Mouse (Mus musculus): ENCODE data around the gene Xndc1.

Xndc1 gene

DNA sequence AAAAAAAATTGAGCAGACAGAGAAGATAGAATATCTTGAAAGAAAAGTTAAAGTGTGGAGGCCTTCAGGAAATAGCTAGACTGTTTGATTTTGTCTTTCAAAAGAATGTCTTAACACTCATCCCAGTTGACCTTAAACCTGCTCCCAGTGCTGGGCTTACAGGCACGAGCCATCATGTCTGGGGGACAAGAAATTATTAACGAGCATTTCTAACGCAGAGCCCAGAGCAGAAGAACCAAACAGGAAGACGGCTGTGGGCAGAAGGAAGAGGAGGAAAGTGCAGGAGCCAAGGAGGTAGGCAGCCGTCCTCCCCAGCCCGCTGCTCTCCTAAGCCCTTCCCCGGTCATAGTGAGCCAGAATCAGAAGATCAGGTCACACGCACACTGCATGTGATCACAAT lies 15.0 kb downstream of the Xndc1 start:
- in situ Hi-C loops (cut with MboI, MseI): loop anchor here (5.0 kb wide), 3 partner anchors 33 to 418 kb away; partner anchors contain the start of gene Clpb (in 1 of the 2)

DNA sequence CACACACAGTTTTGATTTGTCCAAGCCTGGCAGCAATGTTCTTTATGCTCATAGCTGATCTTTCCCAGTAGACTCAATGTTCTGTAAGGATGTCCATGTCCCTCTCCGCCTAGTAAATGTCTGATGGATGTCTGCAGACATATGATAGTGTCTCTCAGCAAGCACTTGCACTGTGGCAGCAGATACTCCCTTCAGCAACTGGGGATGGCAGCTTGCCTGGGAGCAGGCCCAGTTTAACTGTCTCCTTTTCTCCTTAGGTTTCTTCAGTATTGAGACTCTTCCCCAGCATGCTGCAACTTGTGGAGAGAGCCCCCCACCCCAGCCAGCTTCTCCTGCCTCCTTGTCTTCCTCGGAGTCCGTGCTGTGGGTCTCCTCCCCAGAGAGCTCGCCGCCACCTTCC lies 16.5 kb downstream of the Xndc1 start:
- in situ Hi-C loops (cut with MboI, MseI): loop anchor here (5.0 kb wide), 3 partner anchors 34 to 419 kb away; partner anchors contain the start of gene Clpb (in 1 of the 2)

DNA sequence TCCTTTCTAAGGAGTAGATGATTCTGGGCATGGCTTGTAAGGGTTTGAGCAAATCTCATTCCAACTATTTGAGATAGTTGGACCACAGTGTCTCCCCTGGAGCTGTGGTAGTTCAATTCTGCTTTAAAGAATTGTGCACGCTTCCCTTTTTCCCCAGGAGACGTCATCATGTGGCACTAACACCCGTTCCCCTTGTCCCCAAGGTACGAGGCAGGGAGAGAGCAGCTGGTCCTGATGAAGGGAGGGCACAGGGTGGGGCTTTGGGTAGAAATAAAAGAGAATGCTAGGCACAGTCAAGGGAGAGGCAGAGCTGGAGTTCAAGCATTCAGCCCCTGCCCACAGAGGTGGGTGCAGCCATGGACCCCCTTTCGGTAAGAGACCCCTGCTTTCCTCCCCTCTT lies 17.5 kb downstream of the Xndc1 start, which contains the start of gene Trpc2:
TSS of gene Trpc2 (plus strand) at position 301 of the 400 bp plus-strand sequence.
- in situ Hi-C loops (cut with MboI, MseI): loop anchor here (5.0 kb wide), 3 partner anchors 36 to 421 kb away; partner anchors contain the start of gene Clpb (in 1 of the 2)

- in situ Hi-C loops (cut with MboI, MseI): loop anchor here (5.0 kb wide), 3 partner anchors 37 to 422 kb away; partner anchors contain the start of gene Clpb (in 1 of the 2)
These were observed 18.9 kb downstream of the Xndc1 start for GRCm38 (mm10) chr7:102084041-102084696.

DNA sequence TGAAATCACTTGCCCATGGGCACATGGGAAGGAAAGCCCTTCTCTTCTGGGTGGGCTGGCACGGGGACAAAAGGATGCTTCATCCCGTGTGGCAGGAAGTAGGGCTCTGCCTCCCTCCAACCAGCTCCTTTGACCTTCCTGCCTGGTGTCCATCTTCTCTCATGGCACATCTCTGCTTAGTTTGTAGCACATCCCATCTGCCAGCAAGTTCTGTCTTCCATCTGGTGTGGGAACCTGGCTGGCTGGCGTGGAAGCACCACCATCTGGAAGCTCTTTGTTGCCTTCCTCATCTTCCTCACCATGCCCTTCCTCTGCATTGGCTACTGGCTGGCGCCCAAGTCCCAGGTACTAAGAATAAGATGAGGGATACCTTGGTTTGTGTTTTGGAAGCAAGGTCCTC lies 22.0 kb downstream of the Xndc1 start:
- in situ Hi-C loops (cut with MboI, MseI): no loop called here

- in situ Hi-C loops (cut with MboI, MseI): loop anchor here in 1 of 2 experiments (10.0 kb wide), 1 partner anchor 715 kb away; no protein-coding TSS in a partner anchor
These were observed 34.7 kb downstream of the Xndc1 start for GRCm38 (mm10) chr7:102099760-102100661.

GRCm38 (mm10) chr7:102100868-102101267 lies 35.6 kb downstream of the Xndc1 start:
- in situ Hi-C loops (cut with MboI, MseI): no loop called here

DNA sequence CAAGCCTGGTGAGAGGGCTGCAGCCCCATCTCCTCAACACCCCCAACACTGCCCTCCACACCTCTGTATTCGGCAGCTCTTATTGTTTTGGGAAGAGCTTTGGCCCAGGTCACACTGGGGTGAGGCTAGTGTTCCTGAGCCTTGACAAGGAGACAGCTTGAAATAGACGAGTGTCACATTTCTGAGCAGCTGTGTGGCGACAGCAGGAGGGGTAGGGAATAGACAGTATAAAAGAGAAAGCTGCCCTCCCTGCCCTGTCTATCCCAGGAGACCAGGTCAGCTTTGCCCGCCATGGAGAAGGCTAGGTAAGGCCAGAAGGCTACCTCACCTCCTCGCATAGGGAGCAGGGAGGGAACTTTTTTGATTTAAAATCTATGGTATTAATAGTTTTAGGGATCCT lies 36.2 kb downstream of the Xndc1 start, which contains the start of gene Art1:
TSS of gene Art1 (plus strand) at position 257 of the 400 bp plus-strand sequence.
- in situ Hi-C loops (cut with MboI, MseI): no loop called here

- in situ Hi-C loops (cut with MboI, MseI): no loop called here
These were observed 36.9 kb downstream of the Xndc1 start for GRCm38 (mm10) chr7:102102241-102102640.

- in situ Hi-C loops (cut with MboI, MseI): no loop called here
These were observed 37.4 kb downstream of the Xndc1 start for GRCm38 (mm10) chr7:102102696-102103095.

- in situ Hi-C loops (cut with MboI, MseI): no loop called here
These were observed 38.2 kb downstream of the Xndc1 start for GRCm38 (mm10) chr7:102103555-102103954.

GRCm38 (mm10) chr7:102104126-102104525 lies 38.8 kb downstream of the Xndc1 start:
- in situ Hi-C loops (cut with MboI, MseI): no loop called here

DNA sequence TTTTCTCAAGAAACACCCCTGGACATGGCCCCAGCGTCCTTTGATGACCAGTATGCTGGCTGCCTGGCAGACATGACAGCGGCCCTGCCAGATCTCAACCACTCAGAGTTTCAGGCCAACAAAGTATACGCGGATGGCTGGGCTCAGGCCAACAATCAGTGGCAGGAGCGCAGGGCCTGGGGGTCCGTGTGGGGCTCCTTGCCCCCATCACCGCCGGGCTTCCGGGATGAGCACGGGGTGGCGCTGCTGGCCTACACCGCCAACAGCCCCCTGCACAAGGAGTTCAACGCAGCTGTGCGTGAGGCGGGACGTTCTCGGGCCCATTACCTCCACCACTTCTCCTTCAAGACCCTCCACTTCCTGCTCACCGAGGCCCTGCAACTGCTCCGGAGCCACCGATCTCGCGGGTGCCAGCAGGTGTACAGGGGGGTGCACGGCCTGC lies 41.4 kb downstream of the Xndc1 start:
- in situ Hi-C loops (cut with MboI, MseI): no loop called here

DNA sequence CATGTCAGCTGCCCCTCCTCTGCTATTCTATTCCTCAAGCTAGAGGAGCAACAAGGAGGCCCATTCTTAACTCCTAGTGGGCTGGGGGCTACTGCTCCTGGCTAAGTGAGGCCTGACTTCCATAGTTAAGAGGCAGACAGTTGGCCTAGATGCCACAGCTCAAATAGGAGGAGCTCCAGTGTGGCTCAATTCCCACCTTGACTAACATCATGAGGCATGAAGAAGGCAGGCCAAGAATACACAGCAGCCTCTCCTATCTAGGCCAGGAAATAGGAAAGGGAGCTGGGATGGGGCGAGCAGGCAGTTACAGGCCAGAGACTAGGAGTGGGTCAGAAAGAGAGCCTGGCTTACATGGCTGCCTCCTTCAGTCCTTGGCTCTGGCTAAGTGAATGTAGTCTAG lies 42.9 kb downstream of the Xndc1 start:
- in situ Hi-C loops (cut with MboI, MseI): no loop called here

DNA sequence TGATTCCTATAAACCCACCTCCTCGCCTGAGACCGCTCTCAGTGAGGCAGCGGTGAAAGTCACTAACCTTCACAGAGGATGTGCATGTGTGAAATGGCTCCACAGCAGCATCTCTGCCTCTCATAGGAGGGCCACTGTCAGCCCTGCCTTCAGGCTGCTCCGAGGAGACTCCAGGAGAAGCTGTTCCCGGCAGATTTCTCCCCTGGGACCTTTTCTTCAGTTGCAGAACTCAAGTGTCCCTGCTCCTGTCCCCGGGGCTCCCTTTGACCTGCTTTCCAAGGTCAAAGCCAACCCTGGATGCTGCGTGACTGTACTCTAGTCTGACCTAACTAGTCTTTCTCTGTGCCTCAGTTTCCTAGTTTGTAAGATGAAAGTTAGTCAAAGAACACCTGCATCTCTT lies 43.9 kb downstream of the Xndc1 start, which contains the start of gene Art5:
TSS of gene Art5 (minus strand) at position 319 of the 400 bp plus-strand sequence.
- in situ Hi-C loops (cut with MboI, MseI): no loop called here

DNA sequence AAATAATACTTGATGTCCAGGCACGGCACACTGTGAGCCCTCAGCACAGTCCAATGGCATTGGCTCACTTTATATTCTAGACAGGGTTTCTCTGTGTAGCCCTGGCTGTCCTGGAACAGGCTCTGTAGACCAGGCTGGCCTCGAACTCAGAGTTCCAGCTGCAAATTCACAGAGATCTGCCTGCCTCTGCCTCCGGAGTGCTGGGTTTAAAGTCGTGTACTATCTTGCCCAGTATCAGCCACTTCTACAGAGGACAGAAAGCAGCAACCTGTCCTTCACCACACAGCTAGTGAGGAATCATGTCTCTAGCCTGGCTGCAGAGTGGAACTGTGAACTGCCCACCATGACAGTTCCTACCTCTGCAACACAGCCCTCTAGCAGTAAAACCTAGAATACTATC lies 44.4 kb downstream of the Xndc1 start:
- in situ Hi-C loops (cut with MboI, MseI): no loop called here

DNA sequence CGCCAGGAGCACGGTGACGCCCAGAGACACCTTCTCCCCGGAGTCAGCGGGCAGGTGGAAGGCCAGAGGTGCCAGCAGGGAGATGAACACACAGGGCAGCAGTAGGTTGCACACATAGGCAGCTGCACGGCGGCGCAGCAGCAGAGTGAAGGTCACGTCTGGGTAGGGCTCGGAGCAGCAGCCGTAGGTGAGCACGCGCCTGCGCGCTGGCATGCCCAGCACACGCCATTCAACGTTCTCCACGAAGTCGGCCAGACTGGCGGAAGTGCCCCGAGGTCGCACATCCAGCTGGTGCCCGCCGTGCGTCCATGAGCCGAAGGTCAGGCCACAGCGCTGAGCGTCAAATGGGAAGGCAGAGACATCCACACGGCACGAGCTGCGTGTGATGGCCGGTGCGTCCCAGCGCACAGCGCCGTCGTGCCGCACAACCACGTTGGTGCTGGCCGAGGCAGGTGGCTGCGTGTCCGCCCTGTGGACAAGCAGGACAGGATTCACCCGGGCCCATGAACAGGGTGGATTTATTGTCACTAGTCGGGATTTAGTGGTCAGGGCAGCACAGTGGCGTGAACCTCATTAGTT lies 47.9 kb downstream of the Xndc1 start:
- in situ Hi-C loops (cut with MboI, MseI): no loop called here

DNA sequence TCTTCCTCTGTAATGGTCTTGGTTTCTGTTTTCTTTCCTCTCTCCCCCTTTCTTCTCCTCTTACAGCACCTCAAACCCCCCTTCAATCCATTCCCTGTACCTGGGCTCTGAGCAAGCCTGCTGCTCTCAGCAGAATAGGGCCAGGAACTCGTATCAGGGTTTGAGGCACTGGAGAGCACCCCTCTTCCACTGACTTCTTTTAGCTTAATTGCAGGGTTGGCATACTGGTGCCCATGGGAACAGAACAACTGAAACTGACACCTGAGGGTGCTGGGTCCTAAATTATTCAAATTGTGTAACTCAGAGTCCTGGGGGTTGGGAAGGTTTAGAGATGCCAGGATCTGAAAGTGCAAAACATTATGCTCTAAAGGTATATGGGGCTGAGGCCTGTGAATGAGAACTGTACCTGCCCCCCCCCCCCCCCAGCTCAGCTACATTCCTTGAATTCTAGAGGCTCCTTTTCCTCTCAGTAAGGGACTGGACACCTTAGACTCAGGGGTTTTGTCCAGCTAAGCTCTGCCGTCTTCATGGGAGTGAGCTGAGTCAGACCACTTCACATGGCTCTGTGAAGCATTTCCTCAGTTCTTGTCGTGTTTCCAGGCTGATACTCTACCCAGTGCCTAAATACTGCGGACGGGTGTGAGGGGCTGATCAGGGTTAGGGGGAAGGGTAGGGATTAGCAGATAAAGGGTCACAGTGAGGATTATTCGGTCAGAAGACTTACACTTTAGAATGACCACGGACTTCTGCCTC lies 51.4 kb downstream of the Xndc1 start, which contains the start of gene Chrna10:
TSS of gene Chrna10 (minus strand) at position 250 of the 753 bp plus-strand sequence.
- in situ Hi-C loops (cut with MboI, MseI): no loop called here

GRCm38 (mm10) chr7:102117382-102117781 lies 52.1 kb downstream of the Xndc1 start:
- in situ Hi-C loops (cut with MboI, MseI): no loop called here

DNA sequence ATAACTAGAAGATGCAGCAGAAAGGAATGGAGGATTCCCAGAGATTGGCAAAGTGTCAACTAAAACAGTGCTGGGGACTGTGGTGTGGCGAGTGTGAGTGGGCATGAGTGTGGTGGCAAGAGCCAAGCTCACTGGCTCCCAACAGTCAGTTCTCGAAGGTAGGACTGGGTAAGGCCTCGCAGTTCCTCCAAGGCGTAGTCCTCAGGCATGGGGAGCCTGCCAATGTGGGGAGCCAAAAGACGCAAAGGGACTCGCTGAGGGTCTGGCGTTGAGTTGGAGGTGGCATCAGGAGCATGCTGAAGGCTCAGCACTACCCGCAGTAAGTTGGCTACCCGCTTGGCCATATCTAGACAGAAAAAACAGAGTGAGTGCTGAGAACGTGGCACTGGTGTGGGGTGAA lies 55.0 kb downstream of the Xndc1 start:
- in situ Hi-C loops (cut with MboI, MseI): loop anchor here in 1 of 2 experiments (5.0 kb wide), 1 partner anchor 337 kb away; no protein-coding TSS in a partner anchor

GRCm38 (mm10) chr7:102132395-102132794 lies 67.1 kb downstream of the Xndc1 start:
- in situ Hi-C loops (cut with MboI, MseI): no loop called here
